Mouse (Mus musculus) hindbrain, embryonic 12.5 days (tissue): ENCODE measurements around the gene Mxi1. TPM values are rescaled to one million over a fixed set of nuclear protein-coding genes. Genes with fewer than 3 reads are reported as not detected.

Experiments used
- ATAC-seq: fragments of 200-750 bp; cut with Nextera tagmentation; 2 replicates; pipeline ENCODE4 v1.8.0; 2017; ENCODE audit warnings: moderate TSS enrichment; ENCODE audit not compliant: low FRiP score
- H3K27ac ChIP-seq: fragments of 300-500 bp; sonication (generic); 2 replicates; pipeline ENCODE4 v1.5.1; 2016; ENCODE audit warnings: mild to moderate bottlenecking
- H3K27me3 ChIP-seq: fragments of 300-500 bp; sonication (generic); 2 replicates; pipeline ENCODE4 v1.6.1; 2016; ENCODE audit warnings: mild to moderate bottlenecking
- H3K36me3 ChIP-seq: fragments of 300-500 bp; sonication (generic); 2 replicates; pipeline ENCODE4 v1.6.1; 2016; ENCODE audit warnings: mild to moderate bottlenecking
- H3K4me1 ChIP-seq: fragments of 300-500 bp; sonication (generic); 2 replicates; pipeline ENCODE4 v1.6.1; 2016
- H3K4me2 ChIP-seq: fragments of 300-500 bp; sonication (generic); replicated peaks from 2 replicates; pipeline ENCODE4 v1.6.1; 2016; ENCODE audit warnings: mild to moderate bottlenecking
- H3K4me3 ChIP-seq: fragments of 300-500 bp; sonication (generic); 2 replicates; pipeline ENCODE4 v1.5.1; 2016; ENCODE audit warnings: mild to moderate bottlenecking
- H3K9ac ChIP-seq: fragments of 300-500 bp; sonication (generic); 2 replicates; pipeline ENCODE4 v1.6.1; 2016; ENCODE audit warnings: mild to moderate bottlenecking, moderate library complexity
- H3K9me3 ChIP-seq: fragments of 300-500 bp; sonication (generic); replicated peaks from 2 replicates; pipeline ENCODE4 v1.6.1; 2016; ENCODE audit warnings: mild to moderate bottlenecking
- WGBS: fragments of 180-500 bp; shearing (Covaris S2); methylation state at CpG from one replicate; pipeline ENCODE4 v1.1.7; 2016; 5-methylcytosine and 5-hydroxymethylcytosine counted together
- polyA plus RNA-seq: library from polyadenylated mRNA; unstranded; fragments of >200 nt; fragmentation: Nextera tagmentation; extraction: Ambion mirVana; gene quantifications from 2 replicates; pipeline ENCODE4 v1.2.1, GENCODE M21; 2016

The Mxi1 gene
- polyA plus RNA-seq, 1 experiment from 2014 or later, result 78.4 TPM

DNA sequence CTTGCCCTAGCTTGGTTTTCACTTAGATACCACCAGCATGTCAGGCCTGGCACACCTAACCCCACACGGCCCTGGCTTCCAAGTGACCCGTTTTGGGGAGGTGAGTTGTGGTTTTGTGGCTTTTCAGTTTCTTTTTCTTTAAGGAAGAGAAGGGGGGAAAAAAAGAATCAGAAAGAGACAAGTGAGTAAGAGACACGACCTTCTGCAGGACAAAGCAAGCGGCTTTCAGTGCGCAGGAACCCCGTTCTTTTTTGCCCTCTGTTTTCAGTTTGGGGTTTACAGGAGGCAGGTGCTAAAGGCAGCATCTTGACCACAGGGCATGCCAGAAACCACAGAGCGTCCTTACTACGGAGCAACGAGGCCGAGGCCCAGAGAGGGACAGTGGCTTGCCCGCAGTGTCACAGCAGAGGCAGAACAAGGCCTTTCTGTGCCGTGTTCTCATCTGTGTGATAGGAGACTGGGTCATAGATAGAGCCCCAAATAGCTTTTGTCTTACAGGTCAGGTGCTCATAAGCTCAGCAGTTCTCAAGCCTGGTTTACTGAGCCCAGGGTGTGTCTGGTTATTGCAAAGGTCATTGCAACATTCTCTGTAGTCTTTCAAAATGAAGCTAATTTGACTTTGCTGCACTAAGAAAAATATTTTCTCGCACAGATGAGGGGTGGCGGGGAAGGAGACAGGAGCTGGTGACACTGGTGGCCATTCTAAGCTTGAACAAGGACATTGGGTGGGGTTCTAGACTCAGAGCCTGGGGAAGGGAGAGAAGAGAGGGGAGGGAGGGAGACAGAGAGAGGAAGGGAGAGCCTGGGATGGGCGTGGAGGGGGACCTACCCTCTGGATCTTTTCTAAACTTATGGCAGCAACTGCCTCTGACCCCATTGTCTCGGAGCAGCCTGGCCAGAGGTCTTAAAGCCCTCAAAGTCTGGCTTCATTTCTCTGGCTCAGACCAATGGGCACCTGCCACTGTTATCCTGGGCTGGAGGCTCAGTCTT, 8.1 kb downstream of the Mxi1 start:
- Histone ChIP-seq H3K9ac (no peak overlapping the region), H3K9me3 (no peaks in the 10 kb centered on the region), H3K27ac (0 out of 2 replicates have a peak overlapping the region, but pooled peaks have one; percentile 7), H3K36me3 (no peaks in the 10 kb centered on the region), H3K4me1 (peaks cover 45% of the 10 kb centered on the region), H3K27me3 (no peaks in the 10 kb centered on the region), H3K4me2 (no peak overlapping the region), H3K4me3 (no peak overlapping the region)
- no peak for ATAC-seq
- 81% methylated on average over 16 of the region's 16 CpGs for WGBS

GRCm38 (mm10) chr19:53320264-53321110, 10.2 kb downstream of the Mxi1 start:
- Histone ChIP-seq H3K4me1 (peaks cover 46% of the 10 kb centered on the region), H3K9ac (no peak overlapping the region)
- WGBS, result 80% methylated on average over 9 of the region's 9 CpGs

DNA sequence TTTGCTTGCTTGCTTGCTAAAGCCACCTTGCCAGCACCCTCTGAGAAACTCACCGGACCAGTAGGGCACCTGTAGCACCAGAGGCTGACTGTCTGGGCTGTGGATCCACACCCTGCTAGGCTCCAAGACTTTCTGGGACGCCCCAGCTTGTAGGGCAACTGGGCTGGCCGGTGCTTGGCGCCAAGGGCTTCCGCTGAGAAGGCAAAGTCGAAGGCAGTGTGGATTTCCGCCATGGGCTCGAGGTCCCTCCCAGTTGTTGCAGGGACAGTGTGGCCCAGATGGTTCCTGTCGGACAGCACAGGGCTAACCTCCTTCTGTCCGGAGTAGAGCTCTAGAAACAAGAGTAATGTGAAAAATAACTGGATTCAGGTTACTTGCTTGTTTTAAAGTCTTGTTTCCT, 11.0 kb downstream of the Mxi1 start:
- whole genome bisulfite sequencing, result 78% methylated on average over 10 of the region's 10 CpGs
- no peaks in the 10 kb centered on the region for H3K9me3 ChIP-seq
- no peak overlapping the region for H3K4me2 ChIP-seq
- no peaks in the 10 kb centered on the region for H3K27me3 ChIP-seq
- H3K4me1 ChIP-seq, result peaks cover 46% of the 10 kb centered on the region
- H3K36me3 ChIP-seq, result no peaks in the 10 kb centered on the region
- H3K4me3 ChIP-seq, result no peak overlapping the region
- no peak overlapping the region for H3K9ac ChIP-seq
- H3K27ac ChIP-seq, result no peak overlapping the region
- no peak for ATAC-seq

More at GRCm38 (mm10) chr19:53320264-53321110, 10.2 kb downstream of the Mxi1 start:
- H3K27ac ChIP-seq, result no peak overlapping the region
- H3K4me2 ChIP-seq, result no peak overlapping the region
- no peak overlapping the region for H3K4me3 ChIP-seq
- ATAC-seq, result no peak
- no peaks in the 10 kb centered on the region for H3K9me3 ChIP-seq
- H3K36me3 ChIP-seq, result no peaks in the 10 kb centered on the region
- no peaks in the 10 kb centered on the region for H3K27me3 ChIP-seq

- no peaks in the 10 kb centered on the region for H3K36me3 ChIP-seq
- peaks cover 42% of the 10 kb centered on the region for H3K4me1 ChIP-seq
- no peak overlapping the region for H3K27ac ChIP-seq
- no peaks in the 10 kb centered on the region for H3K9me3 ChIP-seq
- no peak overlapping the region for H3K4me3 ChIP-seq
- WGBS, result 94% methylated on average over 12 of the region's 12 CpGs
- no peak for ATAC-seq
- H3K9ac ChIP-seq, result no peak overlapping the region
- no peak overlapping the region for H3K4me2 ChIP-seq
- no peaks in the 10 kb centered on the region for H3K27me3 ChIP-seq
These were observed 12.2 kb downstream of the Mxi1 start for GRCm38 (mm10) chr19:53322438-53323048.

- H3K9me3 ChIP-seq, result no peaks in the 10 kb centered on the region
- H3K27ac ChIP-seq, result no peak overlapping the region
- H3K4me1 ChIP-seq, result peaks cover 38% of the 10 kb centered on the region
- no peaks in the 10 kb centered on the region for H3K27me3 ChIP-seq
- H3K4me3 ChIP-seq, result no peak overlapping the region
- no peak overlapping the region for H3K9ac ChIP-seq
- peak overlapping the region; percentile 48 for H3K4me2 ChIP-seq
- WGBS, result 54% methylated on average over 6 of the region's 6 CpGs
- no peak for ATAC-seq
- H3K36me3 ChIP-seq, result no peaks in the 10 kb centered on the region
These were observed 14.5 kb downstream of the Mxi1 start for GRCm38 (mm10) chr19:53324866-53325265.

DNA sequence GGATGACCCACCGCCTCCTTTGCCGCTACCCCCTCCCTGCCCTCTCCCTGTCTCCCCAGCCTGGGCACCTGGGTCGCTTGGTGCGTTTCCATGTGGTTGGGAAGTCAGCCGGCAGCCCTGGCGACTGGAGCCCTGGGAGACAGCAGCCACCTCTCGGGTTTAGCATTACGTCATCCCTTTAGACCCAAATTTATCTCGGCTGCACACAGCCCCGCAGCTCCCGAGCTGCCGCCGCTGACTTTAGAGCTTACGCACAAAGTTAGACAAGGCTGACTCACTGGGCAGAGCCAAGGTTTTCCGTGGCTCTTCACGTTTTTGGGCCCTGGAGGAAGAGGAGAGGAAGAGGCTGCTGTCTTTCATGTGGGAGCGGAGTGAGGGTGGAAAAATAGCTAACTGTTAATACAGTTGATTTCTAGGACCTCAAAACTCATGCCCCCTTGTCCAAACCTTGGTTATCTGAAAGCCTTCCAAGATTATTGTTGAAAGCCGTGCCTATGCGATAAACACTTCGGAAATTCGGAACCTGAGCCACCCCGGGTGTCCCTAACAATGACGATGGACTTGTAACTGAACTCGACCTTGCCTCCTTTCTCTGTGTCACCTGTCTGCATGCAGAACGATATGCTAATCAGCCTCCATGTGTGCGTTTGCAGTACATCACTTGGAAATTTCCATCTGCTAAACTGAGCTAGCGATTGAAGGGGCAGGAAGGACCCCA, 15.4 kb downstream of the Mxi1 start:
- Histone ChIP-seq H3K27me3 (no peaks in the 10 kb centered on the region), H3K4me1 (peaks cover 45% of the 10 kb centered on the region), H3K9me3 (no peaks in the 10 kb centered on the region), H3K36me3 (no peaks in the 10 kb centered on the region), H3K27ac (peak overlapping the region; percentile 35; the same call in 1 of the 2 replicates), H3K4me3 (peak overlapping the region; percentile 22), H3K4me2 (peak overlapping the region; percentile 48), H3K9ac (peak overlapping the region; percentile 51)
- WGBS, result 13% methylated on average over 27 of the region's 27 CpGs
- ATAC-seq, result no peak

DNA sequence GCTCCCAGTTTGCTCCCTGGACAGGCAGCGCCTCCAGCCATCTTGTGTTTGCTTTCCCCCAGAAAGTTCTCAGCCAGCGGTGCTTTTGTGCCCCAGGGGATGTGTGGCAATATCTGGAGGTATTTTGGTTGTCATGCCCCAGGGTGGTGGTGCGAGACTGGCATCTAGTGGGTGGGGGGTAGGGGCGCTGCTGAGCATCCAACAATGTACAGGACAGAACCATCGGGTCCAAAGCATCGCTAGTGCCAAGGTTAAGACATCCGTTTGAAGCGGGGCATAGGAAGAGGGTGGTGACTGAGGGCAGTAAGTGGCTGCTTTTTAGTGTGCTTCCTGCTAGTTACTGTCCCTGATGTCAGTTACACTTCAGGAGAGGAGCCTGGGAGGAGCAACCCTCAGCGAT, 17.8 kb downstream of the Mxi1 start:
- no peak overlapping the region for H3K27ac ChIP-seq
- no peak overlapping the region for H3K4me3 ChIP-seq
- H3K4me2 ChIP-seq, result no peak overlapping the region
- H3K4me1 ChIP-seq, result peaks cover 34% of the 10 kb centered on the region
- peaks cover 15% of the 10 kb centered on the region for H3K36me3 ChIP-seq
- no peak for ATAC-seq
- H3K9ac ChIP-seq, result no peak overlapping the region
- no peaks in the 10 kb centered on the region for H3K9me3 ChIP-seq
- 70% methylated on average over 9 of the region's 9 CpGs for WGBS
- no peaks in the 10 kb centered on the region for H3K27me3 ChIP-seq

DNA sequence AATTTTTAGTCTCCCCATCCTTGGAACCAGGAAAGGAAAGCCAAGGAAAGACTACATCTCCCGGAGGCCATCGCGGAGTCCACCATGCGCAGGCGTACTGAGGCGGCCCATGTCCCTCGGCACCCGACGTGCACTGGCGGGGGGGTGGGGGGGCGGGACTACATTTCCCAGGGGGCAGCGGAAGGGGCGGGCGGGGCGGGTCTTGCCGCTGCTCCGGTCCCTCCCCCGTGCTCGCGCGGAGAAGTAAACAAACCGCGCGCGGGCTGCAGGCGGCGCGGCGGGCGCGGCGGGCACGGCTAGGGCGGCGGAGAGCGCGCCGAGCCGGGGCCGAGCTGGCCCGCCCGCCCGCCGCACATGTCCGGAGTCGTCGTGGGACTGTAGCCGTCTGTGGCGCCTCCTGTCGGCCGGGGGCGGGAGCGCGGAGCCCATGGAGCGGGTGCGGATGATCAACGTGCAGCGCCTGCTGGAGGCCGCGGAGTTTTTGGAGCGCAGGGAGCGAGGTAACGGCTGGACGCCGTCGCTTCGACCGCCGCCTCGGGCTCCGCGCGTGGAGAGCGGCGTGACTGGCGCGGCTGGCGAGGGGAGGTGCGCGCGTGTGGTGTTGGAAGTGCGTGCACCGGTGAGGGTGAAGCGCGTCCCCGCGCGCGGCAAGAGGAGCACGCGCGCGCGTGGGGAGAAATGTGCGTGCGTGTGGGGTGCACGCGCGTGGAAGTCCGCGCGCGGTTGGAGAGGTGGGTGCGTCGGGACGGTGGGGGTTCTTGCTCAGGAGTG, 19.1 kb downstream of the Mxi1 start:
- peak overlapping the region; percentile 75 for H3K9ac ChIP-seq
- H3K9me3 ChIP-seq, result no peaks in the 10 kb centered on the region
- peak overlapping the region; percentile 71 for H3K4me3 ChIP-seq
- H3K4me1 ChIP-seq, result peaks cover 31% of the 10 kb centered on the region
- WGBS, result under 1% methylated on average over 87 of the region's 106 CpGs
- no peaks in the 10 kb centered on the region for H3K27me3 ChIP-seq
- peak; percentile 84 for ATAC-seq
- peak overlapping the region; percentile 55 for H3K27ac ChIP-seq
- peak overlapping the region; percentile 99 for H3K4me2 ChIP-seq
- H3K36me3 ChIP-seq, result peaks cover 26% of the 10 kb centered on the region

DNA sequence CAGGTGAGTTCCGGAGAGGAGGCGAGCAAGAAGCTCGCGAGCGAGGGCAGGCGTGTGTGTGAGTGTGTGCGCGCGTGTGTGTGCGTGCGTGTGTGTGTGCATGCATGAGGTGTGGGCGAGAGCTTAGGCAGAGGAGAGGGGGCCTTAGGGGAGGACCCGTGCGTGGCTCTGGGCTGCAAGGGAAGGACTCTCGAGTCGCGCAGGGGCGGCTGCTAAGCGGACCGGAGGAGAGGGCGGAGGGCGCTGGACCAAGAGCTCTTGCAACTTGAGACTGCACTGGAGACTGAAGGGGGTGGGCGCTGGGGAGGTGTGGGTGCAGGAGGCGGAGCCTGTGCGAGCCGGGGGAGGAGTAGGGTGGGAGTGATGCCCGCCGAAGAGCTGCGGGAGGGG, 19.7 kb downstream of the Mxi1 start:
- ATAC-seq, result peak; percentile 69
- WGBS, result under 1% methylated on average over 29 of the region's 29 CpGs
- Histone ChIP-seq H3K9ac (peak overlapping the region; percentile 75), H3K4me1 (peaks cover 25% of the 10 kb centered on the region), H3K9me3 (no peaks in the 10 kb centered on the region), H3K36me3 (peaks cover 30% of the 10 kb centered on the region), H3K27me3 (no peaks in the 10 kb centered on the region), H3K27ac (peak overlapping the region; percentile 55; the same call in 1 of the 2 replicates), H3K4me3 (peak overlapping the region; percentile 71), H3K4me2 (peak overlapping the region; percentile 99)

- Histone ChIP-seq H3K4me3 (no peak overlapping the region), H3K27ac (no peak overlapping the region), H3K9me3 (no peaks in the 10 kb centered on the region), H3K4me1 (peaks cover 10% of the 10 kb centered on the region), H3K27me3 (no peaks in the 10 kb centered on the region), H3K4me2 (no peak overlapping the region), H3K36me3 (peaks cover 30% of the 10 kb centered on the region), H3K9ac (no peak overlapping the region)
- no peak for ATAC-seq
- 93% methylated on average over 21 of the region's 21 CpGs for WGBS
These were observed 21.7 kb downstream of the Mxi1 start for GRCm38 (mm10) chr19:53331882-53332500.
